Mouse (Mus musculus): ENCODE measurements at regions not wholly inside any gene's neighbourhood (a gene's known extent, or its start where the extent isn't known, plus 50 kb on each side); places are given as distances from the start of the nearest gene placed in this dataset.
A peak's percentile ranks its signal among the peaks of the same experiment; 100 is the strongest.
"Not testable (repeated sequence)": the region's sequence is repeated elsewhere in the genome, so short reads cannot be mapped to it uniquely, and the experiment has no call there.

GRCm38 (mm10) chr13:74969244-74969643 is 120.4 kb upstream of the Pcsk1 start:
- no peak for DNase-seq (ENCODE audit: low read depth, low spot score)

DNA sequence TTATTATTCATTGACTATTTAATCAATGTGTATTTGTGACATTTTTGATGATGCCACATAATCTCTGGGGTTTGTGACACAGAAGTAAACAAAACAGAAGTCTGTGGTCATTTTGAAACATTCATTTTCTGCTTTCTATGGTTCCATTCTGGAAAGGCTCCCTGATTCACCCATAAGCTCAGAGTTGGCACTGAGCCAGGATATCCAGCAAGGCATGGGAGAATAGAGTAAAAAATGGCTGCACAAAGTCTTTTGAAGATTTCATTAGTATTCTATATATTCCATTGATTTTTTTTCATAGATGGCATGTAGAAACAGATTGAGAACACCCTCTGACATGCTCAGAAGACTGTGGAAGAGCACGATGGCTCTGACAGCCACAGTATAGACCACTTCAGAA is 133.8 kb upstream of the Pcsk1 start:
- DNase-seq (ENCODE audit: low read depth, low spot score): no peak

GRCm38 (mm10) chr13:74913655-74914054 is 105.0 kb upstream of the Cast start:
- not testable (repeated sequence) for DNase-seq (ENCODE audit: low read depth, low spot score)

- peak; percentile 27 for DNase-seq (ENCODE audit: low read depth, low spot score)
These were observed 94.8 kb upstream of the Cast start for GRCm38 (mm10) chr13:74903213-74904055.

DNA sequence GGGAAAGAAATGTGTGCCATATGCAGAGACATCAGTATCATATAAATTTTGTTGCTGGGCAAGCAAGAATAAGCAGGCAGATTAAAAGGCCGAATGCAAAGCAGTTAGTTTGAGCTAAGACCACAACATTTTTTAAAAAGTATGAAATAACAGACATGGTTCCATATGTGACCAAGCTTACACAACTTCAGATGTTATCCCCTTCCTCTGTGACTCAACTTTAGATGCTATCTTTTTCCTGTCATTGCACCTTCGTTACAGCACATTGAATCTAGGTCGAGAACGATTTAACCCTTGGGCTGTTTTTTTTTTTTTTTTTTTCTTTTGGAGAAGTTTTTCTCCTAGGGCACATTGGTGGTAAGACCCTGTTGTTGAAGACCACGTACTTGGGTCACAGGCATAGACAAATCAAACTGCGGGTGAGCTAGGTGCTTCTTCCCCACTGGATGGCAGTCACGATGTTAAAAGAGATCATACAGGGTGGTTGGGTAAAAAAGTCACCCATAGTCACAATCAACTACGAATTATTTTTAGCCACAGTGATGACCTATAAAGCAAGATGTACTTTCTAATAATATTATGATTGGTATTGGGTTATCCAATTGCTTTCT is 81.4 kb upstream of the Cast start:
- DNase-seq (ENCODE audit: low read depth, low spot score): no peak

DNA sequence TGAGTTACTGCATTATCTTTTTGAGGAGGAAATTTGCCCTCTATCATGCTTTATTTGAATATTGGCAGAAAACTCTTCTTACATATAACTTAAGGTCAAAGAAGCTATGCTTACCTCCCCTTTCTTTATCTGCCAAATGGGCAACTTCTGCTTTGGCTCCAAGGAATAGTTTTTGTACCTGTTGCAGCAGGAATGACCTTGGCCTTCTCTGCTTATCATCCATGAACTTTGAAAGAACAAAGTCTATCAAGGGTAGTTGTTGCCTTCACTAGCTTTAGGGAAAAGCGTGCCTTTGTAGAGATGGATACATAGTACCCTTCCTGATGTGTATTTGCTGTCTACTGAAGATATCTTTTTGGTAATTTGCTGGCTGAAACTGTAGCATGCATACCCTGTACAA is 59.1 kb upstream of the Cast start:
- DNase-seq (ENCODE audit: low read depth, low spot score): no peak

GRCm38 (mm10) chr13:74864000-74864399 is 55.4 kb upstream of the Cast start:
- no peak for DNase-seq (ENCODE audit: low read depth, low spot score)

DNA sequence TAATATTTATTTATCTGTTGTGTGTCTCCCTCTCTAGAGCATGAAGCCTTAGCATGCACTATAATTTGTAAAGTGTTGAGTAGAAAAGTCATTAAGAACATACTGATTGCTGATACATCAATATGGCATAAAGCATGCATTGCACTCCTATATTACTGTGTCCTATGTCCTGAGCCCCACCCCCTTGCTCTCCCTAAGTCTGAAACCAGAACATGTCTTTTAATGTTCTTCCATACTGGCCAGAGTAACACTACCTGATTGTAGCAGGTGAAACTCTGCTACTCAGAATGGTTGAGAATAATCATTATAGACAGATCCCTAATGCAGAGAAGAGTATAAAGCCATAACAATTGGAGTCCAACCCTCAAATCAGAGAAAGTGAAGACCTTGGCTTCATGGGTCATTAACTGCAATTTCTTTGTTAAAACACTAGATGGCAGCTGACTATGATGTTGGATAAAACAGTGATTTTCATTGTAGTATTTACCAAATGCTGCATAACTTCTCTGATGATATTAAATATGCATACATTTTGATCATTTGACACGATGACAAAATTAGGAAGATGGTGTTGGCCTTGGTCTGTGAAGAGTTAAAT is 52.9 kb upstream of the Cast start:
- no peak for DNase-seq (ENCODE audit: low read depth, low spot score)

All from telencephalon, adult 2 months (tissue).